Mouse (Mus musculus) G1E (cell line): ENCODE results near the gene Pltp. TPM values are rescaled to one million over a fixed set of nuclear protein-coding genes. Genes with fewer than 3 reads are reported as not detected.

ENCODE experiments used
- ATAC-seq: 2 replicates; pipeline ENCODE4 v1.8.0; 2016; ENCODE audit warnings: mild to moderate bottlenecking; ENCODE audit not compliant: insufficient number of reproducible peaks, poor library complexity, low FRiP score, severe bottlenecking; ENCODE audit errors: extremely low read depth
- DNase-seq: peaks from one replicate; pipeline ENCODE4 v3.0.0; 2012; ENCODE audit warnings: low spot score
- H3K27me3 ChIP-seq: 2 replicates; pipeline ENCODE4 v1.6.1; 2012; ENCODE audit warnings: mild to moderate bottlenecking, low read length, inconsistent platforms; ENCODE audit not compliant: insufficient read depth
- H3K36me3 ChIP-seq: replicated peaks from 2 replicates; pipeline ENCODE3; 2012; ENCODE audit warnings: mild to moderate bottlenecking, inconsistent platforms
- H3K4me1 ChIP-seq: 2 replicates; pipeline ENCODE4 v1.6.1; 2012; ENCODE audit warnings: low read depth, low read length, inconsistent platforms, mixed read lengths; ENCODE audit not compliant: insufficient read depth
- H3K4me3 ChIP-seq: 2 replicates; pipeline ENCODE4 v1.5.1; 2012; ENCODE audit warnings: low read depth, mild to moderate bottlenecking, inconsistent platforms, low read length, moderate library complexity, mixed read lengths
- H3K9me3 ChIP-seq: replicated peaks from 2 replicates; pipeline ENCODE4 v1.6.1; 2012; ENCODE audit warnings: inconsistent platforms
- CTCF ChIP-seq: IDR thresholded peaks from 2 replicates; pipeline ENCODE4 v1.5.1; 2012; ENCODE audit warnings: low read depth, low read length, inconsistent platforms, mixed read lengths
- GATA1 ChIP-seq: IDR thresholded peaks from 2 replicates; pipeline ENCODE4 v1.6.1; 2012; ENCODE audit warnings: borderline replicate concordance, low read length, inconsistent platforms, mixed read lengths
- GATA2 ChIP-seq: IDR thresholded peaks from 2 replicates; pipeline ENCODE4 v1.6.1; 2012; ENCODE audit warnings: low read depth, low read length, inconsistent platforms, borderline replicate concordance
- POLR2AphosphoS5 ChIP-seq: IDR thresholded peaks from 2 replicates; pipeline ENCODE4 v1.6.1; 2012; ENCODE audit warnings: low read depth, low read length, inconsistent platforms; ENCODE audit not compliant: insufficient replicate concordance
- TAL1 ChIP-seq: conservative IDR thresholded peaks from 2 replicates; pipeline ENCODE4 v1.6.1; 2012; ENCODE audit warnings: low read depth, low read length, inconsistent platforms, mixed read lengths
- polyA plus RNA-seq: library from polyadenylated mRNA; stranded (reverse); fragments of >175 nt; gene quantifications from 2 replicates; pipeline ENCODE4 v1.2.3, GENCODE M21; 2012
- total RNA-seq, 2 experiments: library from RNA; stranded (forward) in 1 of 2; stranded (reverse) in 1 of 2; fragments of 200-1000 nt in 1 of 2; fragments of >200 nt in 1 of 2; fragmentation: Nextera tagmentation in 1 of 2; gene quantifications; 2 replicates each; pipeline ENCODE4 v1.2.3; 2014 to 2017

Pltp gene
- total and polyA plus RNA-seq, 3 experiments: not detected

- Histone ChIP-seq H3K9me3 (no peaks in the 10 kb centered on the region), H3K4me1 (peaks cover 26% of the 10 kb centered on the region), H3K36me3 (peaks cover 41% of the 10 kb centered on the region), H3K4me3 (peak within 1 kb of the TSS; percentile 80), H3K27me3 (peaks cover 4% of the 10 kb centered on the region; the same call in 1 of the 2 replicates)
- TF ChIP-seq GATA2: no peak
- no peak for TF ChIP-seq GATA1
- no peak for TF ChIP-seq TAL1
- no peak for TF ChIP-seq POLR2AphosphoS5
- TF ChIP-seq CTCF: no peak
- peak; percentile 31 for ATAC-seq
- DNase-seq: peak; percentile 31
These were observed 24.1 kb downstream of the Pltp start, which contains the start of gene Neurl2 for GRCm38 (mm10) chr2:164833314-164833959. Gene Neurl2, minus strand, starts transcription at chr2:164833456.

- TF ChIP-seq TAL1 (no peak), CTCF (no peak), GATA2 (no peak), GATA1 (no peak), POLR2AphosphoS5 (no peak)
- peaks cover 26% of the 10 kb centered on the region for H3K4me1 ChIP-seq
These were observed 24.7 kb downstream of the Pltp start, which contains the start of gene Ctsa for GRCm38 (mm10) chr2:164832748-164833301. Gene Ctsa, plus strand, starts transcription at chr2:164832873.

GRCm38 (mm10) chr2:164832032-164832747, 25.3 kb downstream of the Pltp start:
- no peaks in the 10 kb centered on the region for H3K9me3 ChIP-seq
- H3K27me3 ChIP-seq: peaks cover 4% of the 10 kb centered on the region; the same call in 1 of the 2 replicates
- H3K36me3 ChIP-seq: peaks cover 42% of the 10 kb centered on the region
- DNase-seq: no peak
- peaks cover 26% of the 10 kb centered on the region for H3K4me1 ChIP-seq
- H3K4me3 ChIP-seq: no peak overlapping the region
- no peak for TF ChIP-seq GATA2
- no peak for TF ChIP-seq POLR2AphosphoS5
- no peak for TF ChIP-seq GATA1
- no peak for TF ChIP-seq CTCF
- TF ChIP-seq TAL1: no peak
- ATAC-seq: no peak

More at GRCm38 (mm10) chr2:164832748-164833301, 24.7 kb downstream of the Pltp start, which contains the start of gene Ctsa:
- H3K36me3 ChIP-seq: peaks cover 41% of the 10 kb centered on the region
- H3K9me3 ChIP-seq: no peaks in the 10 kb centered on the region
- no peak for ATAC-seq
- H3K4me3 ChIP-seq: peak within 1 kb of the TSS; percentile 80
- H3K27me3 ChIP-seq: peaks cover 4% of the 10 kb centered on the region; the same call in 1 of the 2 replicates
- DNase-seq: no peak

- peaks cover 26% of the 10 kb centered on the region for H3K4me1 ChIP-seq
- DNase-seq (no peak), ATAC-seq (no peak)
- peaks cover 42% of the 10 kb centered on the region for H3K36me3 ChIP-seq
- no peaks in the 10 kb centered on the region for H3K9me3 ChIP-seq
- TF ChIP-seq POLR2AphosphoS5: no peak
- no peak for TF ChIP-seq GATA2
- TF ChIP-seq CTCF: no peak
- no peak for TF ChIP-seq GATA1
- TF ChIP-seq TAL1: no peak
- H3K27me3 ChIP-seq: peaks cover 4% of the 10 kb centered on the region; the same call in 1 of the 2 replicates
- H3K4me3 ChIP-seq: no peak overlapping the region
These were observed 26.5 kb downstream of the Pltp start for GRCm38 (mm10) chr2:164831029-164831428.

- Histone ChIP-seq H3K27me3 (peaks cover 4% of the 10 kb centered on the region; the same call in 1 of the 2 replicates), H3K9me3 (no peaks in the 10 kb centered on the region), H3K36me3 (peaks cover 51% of the 10 kb centered on the region), H3K4me3 (no peak overlapping the region), H3K4me1 (peaks cover 20% of the 10 kb centered on the region)
- DNase-seq (no peak), ATAC-seq (no peak)
- TF ChIP-seq GATA2: no peak
- TF ChIP-seq TAL1: no peak
- no peak for TF ChIP-seq GATA1
- TF ChIP-seq POLR2AphosphoS5: no peak
- no peak for TF ChIP-seq CTCF
These were observed 28.4 kb downstream of the Pltp start for GRCm38 (mm10) chr2:164829090-164829489.

GRCm38 (mm10) chr2:164828437-164828836, 29.1 kb downstream of the Pltp start, which contains the start of gene Spata25:
Gene Spata25, minus strand, starts transcription at chr2:164828537.
- no peak for DNase-seq
- Histone ChIP-seq H3K36me3 (peaks cover 54% of the 10 kb centered on the region), H3K4me1 (peaks cover 20% of the 10 kb centered on the region), H3K9me3 (no peaks in the 10 kb centered on the region), H3K4me3 (no peak within 1 kb of the TSS), H3K27me3 (no peaks in the 10 kb centered on the region; the same call in 1 of the 2 replicates)
- TF ChIP-seq TAL1: no peak
- no peak for TF ChIP-seq POLR2AphosphoS5
- no peak for TF ChIP-seq CTCF
- ATAC-seq: no peak
